Mouse (Mus musculus) stomach, postnatal 0 days (tissue): ENCODE results near the gene Csnk1d. TPM values are rescaled to one million over a fixed set of nuclear protein-coding genes. Genes with fewer than 3 reads are reported as not detected.

ENCODE experiments used
- ATAC-seq: fragments of 200-750 bp; cut with Nextera tagmentation; 2 replicates; pipeline ENCODE4 v1.8.0; 2017; ENCODE audit not compliant: low FRiP score, low TSS enrichment
- DNase-seq: peaks from one replicate; pipeline ENCODE4 v3.0.0-alpha.2; 2016; ENCODE audit warnings: low spot score
- H3K27ac ChIP-seq: fragments of 300-500 bp; sonication (generic); replicated peaks from 2 replicates; pipeline ENCODE4 v1.5.1; 2014; ENCODE audit warnings: mild to moderate bottlenecking, control low read depth
- H3K27me3 ChIP-seq: fragments of 300-500 bp; sonication (generic); 2 replicates; pipeline ENCODE4 v1.6.1; 2014; ENCODE audit warnings: low read length; ENCODE audit not compliant: control insufficient read depth, insufficient read depth
- H3K36me3 ChIP-seq: fragments of 300-500 bp; sonication (generic); 2 replicates; pipeline ENCODE4 v1.6.1; 2014; ENCODE audit warnings: low read length, mixed read lengths; ENCODE audit not compliant: control insufficient read depth, insufficient read depth
- H3K4me1 ChIP-seq: fragments of 300-500 bp; sonication (generic); replicated peaks from 2 replicates; pipeline ENCODE4 v1.6.1; 2014; ENCODE audit warnings: antibody characterized with exemption; ENCODE audit not compliant: control insufficient read depth, insufficient read depth
- H3K4me2 ChIP-seq: fragments of 300-500 bp; sonication (generic); replicated peaks from 2 replicates; pipeline ENCODE4 v1.6.1; 2014; ENCODE audit warnings: low read depth, mild to moderate bottlenecking, control low read depth, moderate library complexity
- H3K4me3 ChIP-seq: fragments of 300-500 bp; sonication (generic); 2 replicates; pipeline ENCODE4 v1.5.1; 2014; ENCODE audit warnings: low read depth, low read length, control low read depth
- H3K9ac ChIP-seq: fragments of 300-500 bp; sonication (generic); 2 replicates; pipeline ENCODE4 v1.6.1; 2014; ENCODE audit warnings: mild to moderate bottlenecking, low read length, control low read depth, mixed read lengths
- H3K9me3 ChIP-seq: fragments of 300-500 bp; sonication (generic); 2 replicates; pipeline ENCODE4 v1.6.1; 2016; ENCODE audit warnings: low read length; ENCODE audit not compliant: control insufficient read depth
- CTCF ChIP-seq: IDR thresholded peaks from 2 replicates; pipeline ENCODE4 v1.5.1; 2016; ENCODE audit warnings: antibody characterized with exemption, low read depth, mild to moderate bottlenecking, moderate library complexity
- EP300 ChIP-seq: optimal IDR thresholded peaks from 2 replicates; pipeline ENCODE3; 2016; ENCODE audit warnings: antibody characterized with exemption
- WGBS: fragments of 180-500 bp; shearing (Covaris S2); extraction: QIAGEN DNeasy Blood & Tissue Kit; methylation state at CpG from one replicate; pipeline ENCODE4 v1.1.7; 2014; 5-methylcytosine and 5-hydroxymethylcytosine counted together
- polyA plus RNA-seq: library from polyadenylated mRNA; unstranded; fragments of >200 nt; fragmentation: Nextera tagmentation; extraction: Ambion mirVana; gene quantifications from 2 replicates; pipeline ENCODE4 v1.2.1, GENCODE M21; 2015

Gene Csnk1d
- polyA plus RNA-seq, 1 experiment from 2014 or later = 60.7 TPM

- no peak overlapping the region for H3K4me3 ChIP-seq
- 49% methylated on average over 6 of the region's 6 CpGs for WGBS
- no peak overlapping the region for H3K27ac ChIP-seq
- H3K9ac ChIP-seq = no peak overlapping the region
- H3K4me1 ChIP-seq = no peaks in the 10 kb centered on the region
- H3K4me2 ChIP-seq = no peak overlapping the region
- DNase-seq (no peak), ATAC-seq (no peak)
- TF ChIP-seq EP300 (no peak), CTCF (no peak)
- no peaks in the 10 kb centered on the region for H3K27me3 ChIP-seq
- H3K36me3 ChIP-seq = peaks cover 36% of the 10 kb centered on the region
- no peaks in the 10 kb centered on the region for H3K9me3 ChIP-seq
Measured at GRCm38 (mm10) chr11:120973318-120973717, 17.8 kb downstream of the Csnk1d start.

GRCm38 (mm10) chr11:120971237-120971636 lies 19.9 kb downstream of the Csnk1d start:
- H3K27ac ChIP-seq = no peak overlapping the region
- TF ChIP-seq EP300 (no peak), CTCF (no peak)
- no peak overlapping the region for H3K4me3 ChIP-seq
- H3K9ac ChIP-seq = no peak overlapping the region
- no peak for DNase-seq
- 91% methylated on average over 5 of the region's 5 CpGs for WGBS
- ATAC-seq = no peak
- H3K9me3 ChIP-seq = no peaks in the 10 kb centered on the region
- H3K27me3 ChIP-seq = no peaks in the 10 kb centered on the region
- H3K36me3 ChIP-seq = peaks cover 52% of the 10 kb centered on the region
- H3K4me1 ChIP-seq = no peaks in the 10 kb centered on the region
- no peak overlapping the region for H3K4me2 ChIP-seq

- DNase-seq (no peak), ATAC-seq (no peak)
- H3K4me3 ChIP-seq = no peak overlapping the region
- no peaks in the 10 kb centered on the region for H3K27me3 ChIP-seq
- WGBS = 89% methylated on average over 5 of the region's 5 CpGs
- H3K9me3 ChIP-seq = no peaks in the 10 kb centered on the region
- no peak overlapping the region for H3K9ac ChIP-seq
- H3K27ac ChIP-seq = no peak overlapping the region
- no peaks in the 10 kb centered on the region for H3K4me1 ChIP-seq
- H3K4me2 ChIP-seq = no peak overlapping the region
- H3K36me3 ChIP-seq = peaks cover 63% of the 10 kb centered on the region
- no peak for TF ChIP-seq EP300
- no peak for TF ChIP-seq CTCF
Measured at GRCm38 (mm10) chr11:120969742-120970141, 21.4 kb downstream of the Csnk1d start.

GRCm38 (mm10) chr11:120965587-120965986 lies 25.5 kb downstream of the Csnk1d start:
- Histone ChIP-seq H3K9ac (no peak overlapping the region), H3K4me2 (no peak overlapping the region), H3K27me3 (no peaks in the 10 kb centered on the region), H3K4me1 (no peaks in the 10 kb centered on the region), H3K36me3 (peaks cover 62% of the 10 kb centered on the region), H3K9me3 (no peaks in the 10 kb centered on the region), H3K27ac (no peak overlapping the region), H3K4me3 (no peak overlapping the region)
- TF ChIP-seq CTCF = no peak
- ATAC-seq (no peak), DNase-seq (no peak)
- 72% methylated on average over 4 of the region's 4 CpGs for WGBS

- TF ChIP-seq CTCF (no peak), EP300 (no peak)
- no peaks in the 10 kb centered on the region for H3K9me3 ChIP-seq
- DNase-seq (no peak), ATAC-seq (no peak)
- no peaks in the 10 kb centered on the region for H3K4me1 ChIP-seq
- no peak overlapping the region for H3K4me3 ChIP-seq
- no peak overlapping the region for H3K27ac ChIP-seq
- no peaks in the 10 kb centered on the region for H3K27me3 ChIP-seq
- peaks cover 55% of the 10 kb centered on the region for H3K36me3 ChIP-seq
- 75% methylated on average over 10 of the region's 10 CpGs for WGBS
- H3K4me2 ChIP-seq = no peak overlapping the region
- H3K9ac ChIP-seq = no peak overlapping the region
Measured at GRCm38 (mm10) chr11:120964195-120965157, 26.7 kb downstream of the Csnk1d start.

GRCm38 (mm10) chr11:120962909-120963308 lies 28.2 kb downstream of the Csnk1d start:
- DNase-seq = no peak
- H3K4me2 ChIP-seq = no peak overlapping the region
- H3K27me3 ChIP-seq = no peaks in the 10 kb centered on the region
- no peaks in the 10 kb centered on the region for H3K4me1 ChIP-seq
- no peak for ATAC-seq
- H3K4me3 ChIP-seq = no peak overlapping the region
- TF ChIP-seq CTCF (no peak), EP300 (no peak)
- H3K9ac ChIP-seq = no peak overlapping the region
- no peak overlapping the region for H3K27ac ChIP-seq
- no peaks in the 10 kb centered on the region for H3K9me3 ChIP-seq
- WGBS = 84% methylated on average over 7 of the region's 7 CpGs
- peaks cover 49% of the 10 kb centered on the region for H3K36me3 ChIP-seq
